Comparison of ENCODE assay signal across 10 mouse cellular contexts in genomic region chr17:7521127-7521526, GRCm38 (mm10).
DNase-seq lines count a peak whose midpoint lies in the region; ATAC-seq lines count a peak whose summit lies in the region.
"Had no signal": no experiment of that assay in that cellular context is flagged by ENCODE, and none has a peak within 500 bp of the region (broad histone marks: within the 10 kb centered on the region; RNA-seq: fewer than 3 reads in every experiment).

No protein-coding gene starts in this region.

- H3K9me3 ChIP-seq in forebrain, embryonic 15.5 days, result no peaks in the 10 kb centered on the region
- H3K9me3 ChIP-seq in forebrain, embryonic 13.5 days (replicated peaks), result no peaks in the 10 kb centered on the region

- peak; percentile 25 for DNase-seq in left cerebral cortex, postnatal 4 days
- DNase-seq in left cerebral cortex, adult 11 months (ENCODE audit: low spot score), result no peak
- DNase-seq in kidney, postnatal 10 days, result peak; percentile 42
- DNase-seq in layer of hippocampus, adult 9-11 months, result no peak
- DNase-seq: gastrocnemius, adult 2 months had no signal

- H3K27ac ChIP-seq in forebrain, embryonic 15.5 days (replicated peaks), result peak overlapping the region; percentile 23; the same call in 1 of the 2 replicates
- H3K27ac ChIP-seq in forebrain, embryonic 13.5 days, result no peak overlapping the region
- H3K27ac ChIP-seq: gastrocnemius, adult 2 months; macrophage had no signal

- no peak for ATAC-seq in forebrain, embryonic 15.5 days (replicated peaks)
- ATAC-seq in forebrain, embryonic 13.5 days, result no peak
- ATAC-seq in common myeloid progenitor, adult 5-6 weeks (replicated peaks; ENCODE audit: low read depth, poor library complexity, severe bottlenecking), result peak; percentile 45; the same call in 1 of the 2 replicates
- ATAC-seq in activated CD4-positive, CD25-positive, alpha-beta regulatory T cell, adult 4 months, result no peak

- no peak overlapping the region for H3K4me2 ChIP-seq in forebrain, embryonic 15.5 days (replicated peaks)
- H3K4me2 ChIP-seq in forebrain, embryonic 13.5 days, result no peak overlapping the region

- intact Hi-C loops in left cerebral cortex, postnatal 4 days (cut with DNase I), result no loop called here

- H3K36me3 ChIP-seq in forebrain, embryonic 15.5 days, result no peaks in the 10 kb centered on the region
- H3K36me3 ChIP-seq in forebrain, embryonic 13.5 days (ENCODE audit: poor library complexity, severe bottlenecking), result no peaks in the 10 kb centered on the region

- no peaks in the 10 kb centered on the region for H3K4me1 ChIP-seq in forebrain, embryonic 15.5 days
- no peaks in the 10 kb centered on the region for H3K4me1 ChIP-seq in forebrain, embryonic 13.5 days

- WGBS in forebrain, embryonic 15.5 days, result 64% methylated on average over 10 of the region's 10 CpGs
- WGBS in forebrain, embryonic 13.5 days, result 76% methylated on average over 10 of the region's 10 CpGs

- no peak overlapping the region for H3K9ac ChIP-seq in forebrain, embryonic 15.5 days (replicated peaks)
- no peak overlapping the region for H3K9ac ChIP-seq in forebrain, embryonic 13.5 days

- H3K4me3 ChIP-seq in forebrain, embryonic 15.5 days, result no peak overlapping the region
- no peak overlapping the region for H3K4me3 ChIP-seq in forebrain, embryonic 13.5 days
- H3K4me3 ChIP-seq: gastrocnemius, adult 2 months had no signal

- no peaks in the 10 kb centered on the region for H3K27me3 ChIP-seq in forebrain, embryonic 15.5 days
- H3K27me3 ChIP-seq in forebrain, embryonic 13.5 days, result no peaks in the 10 kb centered on the region

Comparison
In these comparisons a context has a peak if more than half of its experiments do, and no peak if none do; other contexts are left out.
1. DNase-seq: peak in left cerebral cortex, postnatal 4 days (single experiment) and kidney, postnatal 10 days (single experiment); none in left cerebral cortex, adult 11 months (single experiment) and layer of hippocampus, adult 9-11 months (single experiment).